Mouse (Mus musculus) embryonic facial prominence, embryonic 14.5 days (tissue): ENCODE measurements around the gene Ddx1. TPM values are rescaled to one million over a fixed set of nuclear protein-coding genes. Genes with fewer than 3 reads are reported as not detected.
A peak's percentile ranks its signal among the peaks of the same experiment; 100 is the strongest.

Experiments
- ATAC-seq: fragments of 200-750 bp; cut with Nextera tagmentation; 2 replicates; pipeline ENCODE4 v1.8.0; 2017; ENCODE audit warnings: low read depth, moderate number of reproducible peaks, moderate TSS enrichment
- DNase-seq: peaks from one replicate; pipeline ENCODE4 v3.0.0-alpha.2; 2015; ENCODE audit warnings: low spot score
- H3K27ac ChIP-seq: fragments of 300-500 bp; sonication (generic); replicated peaks from 2 replicates; pipeline ENCODE4 v1.5.1; 2014; ENCODE audit warnings: low read depth, mild to moderate bottlenecking, low read length, moderate library complexity
- H3K27me3 ChIP-seq: fragments of 300-500 bp; sonication (generic); replicated peaks from 2 replicates; pipeline ENCODE4 v1.6.1; 2014; ENCODE audit warnings: low read length; ENCODE audit not compliant: control insufficient read depth, insufficient read depth
- H3K36me3 ChIP-seq: fragments of 300-500 bp; sonication (generic); 2 replicates; pipeline ENCODE4 v1.6.1; 2014; ENCODE audit warnings: low read length, mixed read lengths; ENCODE audit not compliant: control insufficient read depth, insufficient read depth
- H3K4me1 ChIP-seq: fragments of 300-500 bp; sonication (generic); 2 replicates; pipeline ENCODE4 v1.6.1; 2014; ENCODE audit warnings: antibody characterized with exemption, low read length; ENCODE audit not compliant: control insufficient read depth, insufficient read depth
- H3K4me2 ChIP-seq: fragments of 300-500 bp; sonication (generic); 2 replicates; pipeline ENCODE4 v1.6.1; 2014; ENCODE audit warnings: low read depth, mild to moderate bottlenecking, low read length, moderate library complexity, mixed read lengths
- H3K4me3 ChIP-seq: fragments of 300-500 bp; sonication (generic); 2 replicates; pipeline ENCODE4 v1.5.1; 2014; ENCODE audit warnings: low read depth, mild to moderate bottlenecking, low read length
- H3K9ac ChIP-seq: fragments of 300-500 bp; sonication (generic); 2 replicates; pipeline ENCODE4 v1.6.1; 2014; ENCODE audit warnings: low read depth, mild to moderate bottlenecking, low read length, moderate library complexity, mixed read lengths
- H3K9me3 ChIP-seq: fragments of 300-500 bp; sonication (generic); 2 replicates; pipeline ENCODE4 v1.6.1; 2016; ENCODE audit warnings: low read length; ENCODE audit not compliant: control insufficient read depth
- WGBS: fragments of 180-500 bp; shearing (Covaris S2); extraction: QIAGEN DNeasy Blood & Tissue Kit; methylation state at CpG from one replicate; pipeline ENCODE4 v1.1.7; 2014; 5-methylcytosine and 5-hydroxymethylcytosine counted together
- polyA plus RNA-seq: library from polyadenylated mRNA; unstranded; fragments of >200 nt; fragmentation: Nextera tagmentation; extraction: Ambion mirVana; gene quantifications from 2 replicates; pipeline ENCODE4 v1.2.1, GENCODE M21; 2014

Ddx1 gene
- polyA plus RNA-seq, 1 experiment from 2014 or later: 128 TPM

GRCm38 (mm10) chr12:13249573-13249919 is 533 bp upstream of the Ddx1 start:
- H3K4me2 ChIP-seq: peak overlapping the region; percentile 51
- no peaks in the 10 kb centered on the region for H3K27me3 ChIP-seq
- 86% methylated on average over 3 of the region's 3 CpGs for WGBS
- peak overlapping the region; percentile 97 for H3K9ac ChIP-seq
- ATAC-seq: peak; percentile 16
- peaks cover 12% of the 10 kb centered on the region for H3K36me3 ChIP-seq
- 0 out of 2 replicates have a peak, but pooled peaks cover 8% of the 10 kb centered on the region for H3K4me1 ChIP-seq
- no peak for DNase-seq
- no peaks in the 10 kb centered on the region for H3K9me3 ChIP-seq
- peak overlapping the region; percentile 86; the same call in 1 of the 2 replicates for H3K27ac ChIP-seq
- H3K4me3 ChIP-seq: peak overlapping the region; percentile 87

- Histone ChIP-seq H3K27ac (no peak overlapping the region), H3K9me3 (no peaks in the 10 kb centered on the region), H3K4me2 (no peak overlapping the region), H3K36me3 (peaks cover 75% of the 10 kb centered on the region), H3K4me3 (no peak overlapping the region), H3K27me3 (no peaks in the 10 kb centered on the region), H3K9ac (no peak overlapping the region), H3K4me1 (no peaks in the 10 kb centered on the region)
- ATAC-seq: no peak
- no peak for DNase-seq
Measured at GRCm38 (mm10) chr12:13242453-13242852, 6.6 kb downstream of the Ddx1 start.

GRCm38 (mm10) chr12:13218101-13218514 is 30.9 kb downstream of the Ddx1 start:
- Histone ChIP-seq H3K36me3 (peaks cover 37% of the 10 kb centered on the region), H3K27me3 (no peaks in the 10 kb centered on the region), H3K4me2 (no peak overlapping the region), H3K27ac (no peak overlapping the region), H3K4me3 (no peak overlapping the region), H3K9ac (no peak overlapping the region), H3K4me1 (0 out of 2 replicates have a peak, but pooled peaks cover 3% of the 10 kb centered on the region), H3K9me3 (no peaks in the 10 kb centered on the region)
- DNase-seq (no peak), ATAC-seq (no peak)
- 81% methylated on average over 8 of the region's 8 CpGs for WGBS

GRCm38 (mm10) chr12:13217568-13217967 is 31.4 kb downstream of the Ddx1 start:
- H3K27ac ChIP-seq: no peak overlapping the region
- H3K36me3 ChIP-seq: peaks cover 34% of the 10 kb centered on the region
- H3K4me1 ChIP-seq: 0 out of 2 replicates have a peak, but pooled peaks cover 3% of the 10 kb centered on the region
- H3K9ac ChIP-seq: no peak overlapping the region
- no peak overlapping the region for H3K4me2 ChIP-seq
- WGBS: 84% methylated on average over 3 of the region's 3 CpGs
- H3K27me3 ChIP-seq: no peaks in the 10 kb centered on the region
- H3K4me3 ChIP-seq: no peak overlapping the region
- DNase-seq (no peak), ATAC-seq (no peak)
- no peaks in the 10 kb centered on the region for H3K9me3 ChIP-seq

GRCm38 (mm10) chr12:13216501-13217103 is 32.4 kb downstream of the Ddx1 start:
- no peak for ATAC-seq
- no peaks in the 10 kb centered on the region for H3K9me3 ChIP-seq
- H3K27ac ChIP-seq: no peak overlapping the region
- H3K4me2 ChIP-seq: no peak overlapping the region
- H3K27me3 ChIP-seq: no peaks in the 10 kb centered on the region
- 0 out of 2 replicates have a peak, but pooled peaks cover 3% of the 10 kb centered on the region for H3K4me1 ChIP-seq
- H3K4me3 ChIP-seq: no peak overlapping the region
- H3K36me3 ChIP-seq: peaks cover 34% of the 10 kb centered on the region
- WGBS: 68% methylated on average over 5 of the region's 5 CpGs
- no peak for DNase-seq
- no peak overlapping the region for H3K9ac ChIP-seq

- no peak overlapping the region for H3K4me2 ChIP-seq
- no peaks in the 10 kb centered on the region for H3K27me3 ChIP-seq
- no peaks in the 10 kb centered on the region for H3K9me3 ChIP-seq
- no peak overlapping the region for H3K27ac ChIP-seq
- peak; percentile 91 for ATAC-seq
- no peak overlapping the region for H3K9ac ChIP-seq
- WGBS: 13% methylated on average over 11 of the region's 11 CpGs
- DNase-seq: peak; percentile 93
- peaks cover 3% of the 10 kb centered on the region; the same call in 1 of the 2 replicates for H3K4me1 ChIP-seq
- H3K4me3 ChIP-seq: no peak overlapping the region
- peaks cover 25% of the 10 kb centered on the region for H3K36me3 ChIP-seq
Measured at GRCm38 (mm10) chr12:13214345-13215278, 34.4 kb downstream of the Ddx1 start.

- Histone ChIP-seq H3K4me1 (peaks cover 3% of the 10 kb centered on the region; the same call in 1 of the 2 replicates), H3K4me3 (no peak overlapping the region), H3K27me3 (no peaks in the 10 kb centered on the region), H3K9ac (no peak overlapping the region), H3K4me2 (no peak overlapping the region), H3K9me3 (no peaks in the 10 kb centered on the region), H3K27ac (no peak overlapping the region), H3K36me3 (no peaks in the 10 kb centered on the region)
- ATAC-seq (no peak), DNase-seq (peak; percentile 82)
- 57% methylated on average over 11 of the region's 11 CpGs for WGBS
Measured at GRCm38 (mm10) chr12:13211746-13212482, 37.1 kb downstream of the Ddx1 start.

GRCm38 (mm10) chr12:13209692-13210377 is 39.2 kb downstream of the Ddx1 start:
- ATAC-seq (no peak), DNase-seq (no peak)
- no peak overlapping the region for H3K9ac ChIP-seq
- H3K36me3 ChIP-seq: no peaks in the 10 kb centered on the region
- H3K4me2 ChIP-seq: no peak overlapping the region
- H3K4me3 ChIP-seq: no peak overlapping the region
- no peaks in the 10 kb centered on the region for H3K9me3 ChIP-seq
- 49% methylated on average over 13 of the region's 13 CpGs for WGBS
- H3K27me3 ChIP-seq: no peaks in the 10 kb centered on the region
- peaks cover 3% of the 10 kb centered on the region; the same call in 1 of the 2 replicates for H3K4me1 ChIP-seq
- H3K27ac ChIP-seq: no peak overlapping the region
